Mouse (Mus musculus) forebrain, postnatal 0 days (tissue): ENCODE measurements around the gene Ldhb. TPM values are rescaled to one million over a fixed set of nuclear protein-coding genes. Genes with fewer than 3 reads are reported as not detected.
A peak's percentile ranks its signal among the peaks of the same experiment; 100 is the strongest.
"Not testable (repeated sequence)": the region's sequence is repeated elsewhere in the genome, so short reads cannot be mapped to it uniquely, and the experiment has no call there.

Experiments
- ATAC-seq: fragments of 200-750 bp; cut with Nextera tagmentation; 2 replicates; pipeline ENCODE4 v1.8.0; 2017; ENCODE audit warnings: mild to moderate bottlenecking, moderate library complexity
- DNase-seq: peaks from one replicate; pipeline ENCODE4 v3.0.0-alpha.2; 2015
- H3K27ac ChIP-seq: fragments of 300-500 bp; sonication (generic); 2 replicates; pipeline ENCODE4 v1.5.1; 2014; ENCODE audit warnings: low read depth, mild to moderate bottlenecking, antibody characterized with exemption, low read length, moderate library complexity, mixed read lengths
- H3K27me3 ChIP-seq: fragments of 300-500 bp; sonication (generic); 2 replicates; pipeline ENCODE4 v1.6.1; 2014; ENCODE audit warnings: mild to moderate bottlenecking, low read length, mixed read lengths; ENCODE audit not compliant: insufficient read depth
- H3K36me3 ChIP-seq: fragments of 300-500 bp; sonication (generic); 2 replicates; pipeline ENCODE4 v1.6.1; 2014; ENCODE audit warnings: mild to moderate bottlenecking, moderate library complexity; ENCODE audit not compliant: insufficient read depth
- H3K4me1 ChIP-seq: fragments of 300-500 bp; sonication (generic); 2 replicates; pipeline ENCODE4 v1.6.1; 2014; ENCODE audit warnings: antibody characterized with exemption; ENCODE audit not compliant: insufficient read depth
- H3K4me2 ChIP-seq: fragments of 300-500 bp; sonication (generic); 2 replicates; pipeline ENCODE4 v1.6.1; 2014; ENCODE audit warnings: low read depth, mild to moderate bottlenecking, moderate library complexity
- H3K4me3 ChIP-seq: fragments of 300-500 bp; sonication (generic); 2 replicates; pipeline ENCODE4 v1.5.1; 2014; ENCODE audit warnings: low read depth, low read length, mixed read lengths
- H3K9ac ChIP-seq: fragments of 300-500 bp; sonication (generic); 2 replicates; pipeline ENCODE4 v1.6.1; 2014; ENCODE audit warnings: mild to moderate bottlenecking
- H3K9me3 ChIP-seq: fragments of 300-500 bp; sonication (generic); 2 replicates; pipeline ENCODE4 v1.6.1; 2016; ENCODE audit warnings: low read length
- CTCF ChIP-seq: sonication (generic); IDR thresholded peaks from 2 replicates; pipeline ENCODE4 v1.5.1; 2016; ENCODE audit warnings: antibody characterized with exemption, control low read depth, low read depth
- WGBS: fragments of 180-500 bp; shearing (Covaris S2); extraction: QIAGEN DNeasy Blood & Tissue Kit; methylation state at CpG from one replicate; pipeline ENCODE4 v1.1.7; 2014; 5-methylcytosine and 5-hydroxymethylcytosine counted together
- polyA plus RNA-seq: library from polyadenylated mRNA; unstranded; fragments of >200 nt; fragmentation: Nextera tagmentation; extraction: Ambion mirVana; gene quantifications from 2 replicates; pipeline ENCODE4 v1.2.1, GENCODE M21; 2015
- total RNA-seq: library from RNA; depleted of rRNA; stranded (reverse); fragments of >200 nt; gene quantifications from 2 replicates; pipeline ENCODE4 v1.2.3, GENCODE M21; 2014

The Ldhb gene
- total and polyA plus RNA-seq, 2 experiments from 2014 or later = 158 to 426 TPM

- TF ChIP-seq CTCF = no peak
- Histone ChIP-seq H3K27me3 (no peaks in the 10 kb centered on the region), H3K9me3 (no peaks in the 10 kb centered on the region), H3K4me3 (no peak overlapping the region), H3K4me2 (no peak overlapping the region), H3K27ac (no peak overlapping the region), H3K9ac (no peak overlapping the region), H3K36me3 (no peaks in the 10 kb centered on the region), H3K4me1 (no peaks in the 10 kb centered on the region)
- WGBS = 96% methylated on average over 17 of the region's 17 CpGs
- DNase-seq (no peak), ATAC-seq (no peak)
Observed at GRCm38 (mm10) chr6:142532141-142532540, 24.4 kb upstream of the Ldhb start.

- Histone ChIP-seq H3K9ac (no peak overlapping the region), H3K9me3 (no peaks in the 10 kb centered on the region), H3K27me3 (no peaks in the 10 kb centered on the region), H3K4me1 (no peaks in the 10 kb centered on the region), H3K36me3 (no peaks in the 10 kb centered on the region), H3K4me2 (no peak overlapping the region), H3K4me3 (no peak overlapping the region), H3K27ac (no peak overlapping the region)
- DNase-seq (no peak), ATAC-seq (no peak)
- 86% methylated on average over 5 of the region's 5 CpGs for WGBS
- TF ChIP-seq CTCF = no peak
Observed at GRCm38 (mm10) chr6:142530378-142530777, 22.6 kb upstream of the Ldhb start.

- WGBS = 79% methylated on average over 8 of the region's 8 CpGs
- TF ChIP-seq CTCF = no peak
- no peak overlapping the region for H3K4me3 ChIP-seq
Observed at GRCm38 (mm10) chr6:142529680-142530079, 21.9 kb upstream of the Ldhb start.

GRCm38 (mm10) chr6:142527931-142528562 is 20.3 kb upstream of the Ldhb start:
- Histone ChIP-seq H3K9ac (no peak overlapping the region), H3K4me2 (no peak overlapping the region), H3K27me3 (no peaks in the 10 kb centered on the region), H3K4me1 (no peaks in the 10 kb centered on the region), H3K27ac (no peak overlapping the region), H3K4me3 (no peak overlapping the region), H3K36me3 (no peaks in the 10 kb centered on the region), H3K9me3 (no peaks in the 10 kb centered on the region)
- ATAC-seq (no peak), DNase-seq (no peak)
- WGBS = 63% methylated on average over 1 of the region's 1 CpGs
- no peak for TF ChIP-seq CTCF

More at GRCm38 (mm10) chr6:142529680-142530079, 21.9 kb upstream of the Ldhb start:
- H3K9ac ChIP-seq = no peak overlapping the region
- H3K4me2 ChIP-seq = no peak overlapping the region
- ATAC-seq (no peak), DNase-seq (no peak)
- no peaks in the 10 kb centered on the region for H3K36me3 ChIP-seq
- no peaks in the 10 kb centered on the region for H3K27me3 ChIP-seq
- no peaks in the 10 kb centered on the region for H3K4me1 ChIP-seq
- no peaks in the 10 kb centered on the region for H3K9me3 ChIP-seq
- no peak overlapping the region for H3K27ac ChIP-seq

- no peak overlapping the region for H3K4me3 ChIP-seq
- no peaks in the 10 kb centered on the region for H3K9me3 ChIP-seq
- H3K36me3 ChIP-seq = no peaks in the 10 kb centered on the region
- H3K4me2 ChIP-seq = no peak overlapping the region
- peak; percentile 87 for ATAC-seq
- TF ChIP-seq CTCF = peak; percentile 93
- no peak overlapping the region for H3K27ac ChIP-seq
- no peak overlapping the region for H3K9ac ChIP-seq
- peak; percentile 87 for DNase-seq
- WGBS = 5% methylated on average over 4 of the region's 4 CpGs
- no peaks in the 10 kb centered on the region for H3K27me3 ChIP-seq
- H3K4me1 ChIP-seq = no peaks in the 10 kb centered on the region
Observed at GRCm38 (mm10) chr6:142524635-142525308, 17.0 kb upstream of the Ldhb start.

- WGBS = 86% methylated on average over 12 of the region's 12 CpGs
- Histone ChIP-seq H3K27ac (no peak overlapping the region), H3K4me1 (no peaks in the 10 kb centered on the region), H3K9me3 (no peaks in the 10 kb centered on the region), H3K4me2 (no peak overlapping the region), H3K36me3 (no peaks in the 10 kb centered on the region), H3K27me3 (no peaks in the 10 kb centered on the region), H3K4me3 (no peak overlapping the region), H3K9ac (no peak overlapping the region)
- DNase-seq = no peak
- no peak for ATAC-seq
- TF ChIP-seq CTCF = no peak
Observed at GRCm38 (mm10) chr6:142521591-142522110, 13.9 kb upstream of the Ldhb start.

GRCm38 (mm10) chr6:142519110-142519509 is 11.4 kb upstream of the Ldhb start:
- WGBS = 11% methylated on average over 6 of the region's 6 CpGs
- H3K9me3 ChIP-seq = no peaks in the 10 kb centered on the region
- no peaks in the 10 kb centered on the region for H3K27me3 ChIP-seq
- no peaks in the 10 kb centered on the region for H3K4me1 ChIP-seq
- no peaks in the 10 kb centered on the region for H3K36me3 ChIP-seq
- no peak overlapping the region for H3K9ac ChIP-seq
- no peak overlapping the region for H3K4me3 ChIP-seq
- H3K27ac ChIP-seq = no peak overlapping the region
- ATAC-seq (peak; percentile 70), DNase-seq (peak; percentile 77)
- TF ChIP-seq CTCF = peak; percentile 78
- no peak overlapping the region for H3K4me2 ChIP-seq

GRCm38 (mm10) chr6:142515379-142515778 is 7.6 kb upstream of the Ldhb start:
- not testable (repeated sequence) for DNase-seq, ATAC-seq, H3K4me2 ChIP-seq, H3K4me3 ChIP-seq, H3K27ac ChIP-seq, H3K36me3 ChIP-seq, H3K27me3 ChIP-seq, H3K9me3 ChIP-seq, H3K4me1 ChIP-seq, H3K9ac ChIP-seq
- 76% methylated on average over 9 of the region's 9 CpGs for WGBS
